Mouse (Mus musculus): ENCODE results near the gene Mterf1a. TPM values are rescaled to one million over a fixed set of nuclear protein-coding genes. Genes with fewer than 3 reads are reported as not detected.
"Not testable (repeated sequence)": the region's sequence is repeated elsewhere in the genome, so short reads cannot be mapped to it uniquely, and the experiment has no call there.

The Mterf1a gene
- 1 to 10 TPM; 3.7 to 3.8 TPM for total RNA-seq (2021)

- DNase-seq, result peak; percentile 43
Measured at GRCm38 (mm10) chr5:3893459-3894293, at the start of gene Mterf1a. Mterf1a (minus strand) TSS chr5:3893933.

GRCm38 (mm10) chr5:3943169-3943568 is 49.4 kb upstream of the Mterf1a start:
- DNase-seq, result not testable (repeated sequence)

GRCm38 (mm10) chr5:3941240-3941639 is 47.5 kb upstream of the Mterf1a start:
- DNase-seq, result no peak

- DNase-seq, result no peak
Measured at GRCm38 (mm10) chr5:3939335-3939734, 45.6 kb upstream of the Mterf1a start.

- no peak for DNase-seq
Measured at GRCm38 (mm10) chr5:3938905-3939304, 45.2 kb upstream of the Mterf1a start.

- DNase-seq, result no peak
Measured at GRCm38 (mm10) chr5:3935778-3936554, 42.2 kb upstream of the Mterf1a start.

- no peak for DNase-seq
Measured at GRCm38 (mm10) chr5:3935266-3935665, 41.5 kb upstream of the Mterf1a start.

- no peak for DNase-seq
Measured at GRCm38 (mm10) chr5:3933551-3933950, 39.8 kb upstream of the Mterf1a start.

GRCm38 (mm10) chr5:3931636-3932035 is 37.9 kb upstream of the Mterf1a start:
- no peak for DNase-seq

GRCm38 (mm10) chr5:3930760-3931159 is 37.0 kb upstream of the Mterf1a start:
- DNase-seq, result no peak

- peak; percentile 35 for DNase-seq
Measured at GRCm38 (mm10) chr5:3928690-3929046, 34.9 kb upstream of the Mterf1a start.

GRCm38 (mm10) chr5:3927801-3928689 is 34.3 kb upstream of the Mterf1a start, which contains the start of gene Akap9:
Akap9 (plus strand) TSS chr5:3928054.
- peak; percentile 74 for DNase-seq

GRCm38 (mm10) chr5:3926666-3927065 is 32.9 kb upstream of the Mterf1a start:
- no peak for DNase-seq

GRCm38 (mm10) chr5:3922350-3922749 is 28.6 kb upstream of the Mterf1a start:
- no peak for DNase-seq

GRCm38 (mm10) chr5:3905471-3905870 is 11.7 kb upstream of the Mterf1a start:
- no peak for DNase-seq

- not testable (repeated sequence) for DNase-seq
Measured at GRCm38 (mm10) chr5:3894294-3894619, 524 bp upstream of the Mterf1a start.

GRCm38 (mm10) chr5:3889201-3889600 is 4.5 kb downstream of the Mterf1a start:
- no peak for DNase-seq

GRCm38 (mm10) chr5:3886862-3887261 is 6.9 kb downstream of the Mterf1a start:
- not testable (repeated sequence) for DNase-seq

GRCm38 (mm10) chr5:3873485-3873884 is 20.2 kb downstream of the Mterf1a start:
- no peak for DNase-seq

- no peak for DNase-seq
Measured at GRCm38 (mm10) chr5:3872348-3872747, 21.4 kb downstream of the Mterf1a start.

GRCm38 (mm10) chr5:3870161-3870560 is 23.6 kb downstream of the Mterf1a start:
- DNase-seq, result no peak

- peak; percentile 16 for DNase-seq
Measured at GRCm38 (mm10) chr5:3845026-3845425, 48.7 kb downstream of the Mterf1a start, which contains the start of gene Lrrd1. Lrrd1 (plus strand) TSS chr5:3845173.

Measured in heart, postnatal 4 days (tissue).